Mouse (Mus musculus) stomach, adult 2 months (tissue): ENCODE results near the gene Gss. TPM values are rescaled to one million over a fixed set of nuclear protein-coding genes. Genes with fewer than 3 reads are reported as not detected.

Experiments
- polyA plus RNA-seq: library from polyadenylated mRNA; depleted of rRNA; stranded (reverse); fragments of >200 nt; gene quantifications from 2 replicates; pipeline ENCODE4 v1.2.3, GENCODE M21; 2012; rRNA removed

Gene Gss
- 59.0 and 67.1 TPM in 2 replicates for polyA plus RNA-seq

GRCm38 (mm10) chr2:155592137-155592853 lies at the start of gene Gss:
TSS of gene Gss (minus strand) at chr2:155592810.

GRCm38 (mm10) chr2:155610978-155611377 lies 18.4 kb upstream of the Gss start, which contains the start of gene Myh7b:
TSS of gene Myh7b (plus strand) at chr2:155611212.

GRCm38 (mm10) chr2:155517455-155518423 lies 74.9 kb downstream of the Gss start, which contains the start of the genes Acss2 and Ggt7:
TSS of gene Acss2 (plus strand) at chr2:155517948.
TSS of gene Ggt7 (minus strand) at chr2:155518237.

Other genes starting within 250 kb of the Gss start
- gene Pigu, start 235.4 kb downstream of the Gss start, polyA plus RNA-seq, result 14.6 and 16.0 TPM in 2 replicates
- gene Trp53inp2, start 211.8 kb downstream of the Gss start, polyA plus RNA-seq, result 147 and 267 TPM in 2 replicates
- gene Ncoa6, start 118.9 kb downstream of the Gss start, polyA plus RNA-seq, result 2.5 and 5.7 TPM in 2 replicates
- 11.1 and 13.2 TPM in 2 replicates for gene Acss2, start 74.9 kb downstream of the Gss start, polyA plus RNA-seq
- 9.5 and 12.7 TPM in 2 replicates for gene Ggt7, start 74.6 kb downstream of the Gss start, polyA plus RNA-seq
- 0.02 TPM in 1 of 2 replicates, not detected in the other for gene Myh7b, start 18.4 kb upstream of the Gss start, polyA plus RNA-seq
- gene Trpc4ap, start 99.6 kb upstream of the Gss start, polyA plus RNA-seq, result 72.7 and 87.2 TPM in 2 replicates
- 42.9 and 44.4 TPM in 2 replicates for gene Edem2, start 136.7 kb upstream of the Gss start, polyA plus RNA-seq
- not detected in 2 replicates for gene Gm17581, start 143.1 kb upstream of the Gss start, polyA plus RNA-seq
- gene Procr, start 158.3 kb upstream of the Gss start, polyA plus RNA-seq, result 6.5 and 8.9 TPM in 2 replicates
- 0.22 TPM in 2 replicates for gene Mmp24, start 182.5 kb upstream of the Gss start, polyA plus RNA-seq
- 39.1 and 88.0 TPM in 2 replicates for gene BC029722, start 226.6 kb upstream of the Gss start, polyA plus RNA-seq
- 175 and 188 TPM in 2 replicates for gene Eif6, start 234.1 kb upstream of the Gss start, polyA plus RNA-seq
- 8.5 and 10.6 TPM in 2 replicates for gene Fam83c, start 242.0 kb upstream of the Gss start, polyA plus RNA-seq